Mouse (Mus musculus): ENCODE results near the gene Tfg.

The Tfg gene

DNA sequence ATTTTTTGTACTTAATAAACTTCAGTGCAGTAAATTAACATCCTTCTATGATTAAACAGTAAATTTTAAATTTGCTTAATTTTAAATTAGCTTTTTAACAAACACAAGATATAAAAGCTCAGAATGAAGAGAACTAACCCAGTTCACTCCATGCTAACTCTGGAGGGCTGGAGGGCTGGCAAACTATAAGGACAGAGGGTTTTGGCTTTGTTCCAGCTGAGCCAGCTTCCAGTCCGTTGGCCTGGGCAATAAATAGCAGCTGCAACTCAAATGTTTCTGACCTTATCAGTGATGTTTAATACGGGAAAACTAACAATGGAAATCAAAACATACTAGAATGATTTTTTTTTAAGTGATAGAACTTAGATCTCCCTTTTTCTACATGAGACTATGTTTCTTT is 72.0 kb downstream of the Tfg start:
- no peak for DNase-seq (ENCODE audit: low read depth, low spot score)
